Mouse (Mus musculus): ENCODE results near the gene Tcp10a. TPM values are rescaled to one million over a fixed set of nuclear protein-coding genes. Genes with fewer than 3 reads are reported as not detected.
"Not testable (repeated sequence)": the region's sequence is repeated elsewhere in the genome, so short reads cannot be mapped to it uniquely, and the experiment has no call there.

Tcp10a gene
- total and polyA plus RNA-seq, 3 experiments = 0.18 TPM; not detected in 2

GRCm38 (mm10) chr17:7292012-7292684 is 32.3 kb upstream of the Tcp10a start:
- H3K27ac ChIP-seq = no peak overlapping the region
- no peaks in the 10 kb centered on the region for H3K27me3 ChIP-seq (ENCODE audit: control insufficient read depth, insufficient read depth, low read length)
- intact Hi-C loops (cut with DNase I) = no loop called here
- WGBS = 87% methylated on average over 11 of the region's 11 CpGs
- H3K4me3 ChIP-seq = no peak overlapping the region
- H3K79me2 ChIP-seq (replicated peaks; ENCODE audit: control insufficient read depth, insufficient read depth, low read length) = no peaks in the 10 kb centered on the region
- H3K36me3 ChIP-seq (ENCODE audit: control insufficient read depth, insufficient read depth, low read length) = no peaks in the 10 kb centered on the region
- DNase-seq = no peak
- H3K9ac ChIP-seq (ENCODE audit: low read depth, low read length) = no peak overlapping the region
- H3K4me1 ChIP-seq (ENCODE audit: control insufficient read depth, insufficient read depth, low read length) = no peaks in the 10 kb centered on the region
- TF ChIP-seq POLR2A (IDR thresholded peaks at IDR 0.05; ENCODE audit: insufficient read depth, low read depth, low read length) (no peak), CTCF (IDR thresholded peaks at IDR 0.05) (no peak), EP300 (IDR thresholded peaks at IDR 0.05; ENCODE audit: insufficient read depth, low read depth, low read length) (no peak)

- H3K9ac ChIP-seq (ENCODE audit: low read depth, low read length); intact Hi-C loops (cut with DNase I); DNase-seq; H3K36me3 ChIP-seq (ENCODE audit: control insufficient read depth, insufficient read depth, low read length); H3K79me2 ChIP-seq (replicated peaks; ENCODE audit: control insufficient read depth, insufficient read depth, low read length); H3K27me3 ChIP-seq (ENCODE audit: control insufficient read depth, insufficient read depth, low read length); H3K4me1 ChIP-seq (ENCODE audit: control insufficient read depth, insufficient read depth, low read length); H3K27ac ChIP-seq; H3K4me3 ChIP-seq: not testable (repeated sequence)
- whole genome bisulfite sequencing = 57% methylated on average over 8 of the region's 8 CpGs
- peak; percentile 65 for TF ChIP-seq CTCF (IDR thresholded peaks at IDR 0.05)
Observed at GRCm38 (mm10) chr17:7306278-7307196, 17.9 kb upstream of the Tcp10a start.

GRCm38 (mm10) chr17:7315693-7316382 is 8.6 kb upstream of the Tcp10a start:
- DNase-seq; H3K27me3 ChIP-seq (ENCODE audit: control insufficient read depth, insufficient read depth, low read length); H3K4me1 ChIP-seq (ENCODE audit: control insufficient read depth, insufficient read depth, low read length); H3K79me2 ChIP-seq (replicated peaks; ENCODE audit: control insufficient read depth, insufficient read depth, low read length); intact Hi-C loops (cut with DNase I); H3K27ac ChIP-seq; H3K9ac ChIP-seq (ENCODE audit: low read depth, low read length); H3K36me3 ChIP-seq (ENCODE audit: control insufficient read depth, insufficient read depth, low read length); H3K4me3 ChIP-seq: not testable (repeated sequence)
- WGBS = 60% methylated on average over 7 of the region's 8 CpGs

DNA sequence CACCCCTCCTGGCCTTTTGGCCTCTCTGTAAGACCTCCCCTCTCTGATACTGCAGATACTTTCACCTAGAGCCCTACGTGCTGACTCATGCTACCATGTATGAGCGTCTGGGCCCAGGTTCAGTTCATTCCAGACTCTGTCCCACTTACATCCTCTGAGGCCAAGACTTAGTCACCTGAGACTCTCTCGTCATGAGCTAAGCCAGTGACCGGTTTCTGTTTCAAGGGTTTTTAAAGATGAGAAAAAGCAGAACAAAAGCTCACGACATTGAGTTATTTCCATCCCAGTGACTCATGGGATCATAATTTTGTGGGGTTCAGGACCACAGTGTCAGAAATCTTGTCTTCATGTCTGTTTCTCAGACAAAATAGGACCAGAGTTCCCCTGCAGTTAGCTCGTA is 4.7 kb upstream of the Tcp10a start:
- H3K4me3 ChIP-seq; H3K27me3 ChIP-seq (ENCODE audit: control insufficient read depth, insufficient read depth, low read length); DNase-seq; H3K27ac ChIP-seq; H3K9ac ChIP-seq (ENCODE audit: low read depth, low read length); intact Hi-C loops (cut with DNase I); H3K36me3 ChIP-seq (ENCODE audit: control insufficient read depth, insufficient read depth, low read length); H3K79me2 ChIP-seq (replicated peaks; ENCODE audit: control insufficient read depth, insufficient read depth, low read length); H3K4me1 ChIP-seq (ENCODE audit: control insufficient read depth, insufficient read depth, low read length): not testable (repeated sequence)
- WGBS = 75% methylated on average over 6 of the region's 6 CpGs

- H3K27ac ChIP-seq; H3K36me3 ChIP-seq (ENCODE audit: control insufficient read depth, insufficient read depth, low read length); H3K4me3 ChIP-seq; DNase-seq; intact Hi-C loops (cut with DNase I); H3K79me2 ChIP-seq (replicated peaks; ENCODE audit: control insufficient read depth, insufficient read depth, low read length); H3K4me1 ChIP-seq (ENCODE audit: control insufficient read depth, insufficient read depth, low read length); H3K9ac ChIP-seq (ENCODE audit: low read depth, low read length); H3K27me3 ChIP-seq (ENCODE audit: control insufficient read depth, insufficient read depth, low read length): not testable (repeated sequence)
- 55% methylated on average over 8 of the region's 8 CpGs for WGBS
Observed at GRCm38 (mm10) chr17:7326415-7326814, 2.0 kb downstream of the Tcp10a start.

- H3K9ac ChIP-seq (ENCODE audit: low read depth, low read length); H3K27me3 ChIP-seq (ENCODE audit: control insufficient read depth, insufficient read depth, low read length); H3K36me3 ChIP-seq (ENCODE audit: control insufficient read depth, insufficient read depth, low read length); H3K27ac ChIP-seq; H3K79me2 ChIP-seq (replicated peaks; ENCODE audit: control insufficient read depth, insufficient read depth, low read length); DNase-seq; H3K4me3 ChIP-seq; H3K4me1 ChIP-seq (ENCODE audit: control insufficient read depth, insufficient read depth, low read length); intact Hi-C loops (cut with DNase I): not testable (repeated sequence)
- WGBS = 54% methylated on average over 4 of the region's 5 CpGs
Observed at GRCm38 (mm10) chr17:7332745-7333144, 8.3 kb downstream of the Tcp10a start.

DNA sequence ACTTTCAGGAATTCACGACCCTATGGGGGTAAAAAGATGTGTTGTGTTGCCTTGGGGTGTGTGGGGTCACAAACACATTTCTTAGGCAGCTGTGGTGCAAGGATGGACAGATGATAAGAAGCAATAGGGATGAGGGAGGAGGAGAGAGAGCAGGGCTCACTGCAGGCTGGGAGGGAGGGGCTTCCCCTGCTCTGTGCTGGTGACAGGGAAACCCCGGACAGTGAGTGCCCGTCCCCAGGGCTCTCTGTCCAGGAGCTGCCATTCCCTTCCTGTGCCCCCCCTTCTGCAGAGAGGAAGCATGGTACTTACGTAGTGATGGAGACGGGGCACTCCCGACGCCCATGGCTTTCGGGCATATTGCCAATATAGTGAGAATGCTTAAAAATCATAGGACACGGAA is 12.9 kb downstream of the Tcp10a start:
- WGBS = 26% methylated on average over 7 of the region's 9 CpGs
- H3K4me3 ChIP-seq; H3K36me3 ChIP-seq (ENCODE audit: control insufficient read depth, insufficient read depth, low read length); H3K9ac ChIP-seq (ENCODE audit: low read depth, low read length); H3K79me2 ChIP-seq (replicated peaks; ENCODE audit: control insufficient read depth, insufficient read depth, low read length); H3K27ac ChIP-seq; H3K27me3 ChIP-seq (ENCODE audit: control insufficient read depth, insufficient read depth, low read length); DNase-seq; H3K4me1 ChIP-seq (ENCODE audit: control insufficient read depth, insufficient read depth, low read length); intact Hi-C loops (cut with DNase I): not testable (repeated sequence)

GRCm38 (mm10) chr17:7348765-7349164 is 24.3 kb downstream of the Tcp10a start:
- H3K79me2 ChIP-seq (replicated peaks; ENCODE audit: control insufficient read depth, insufficient read depth, low read length); H3K27me3 ChIP-seq (ENCODE audit: control insufficient read depth, insufficient read depth, low read length); H3K4me3 ChIP-seq; intact Hi-C loops (cut with DNase I); H3K36me3 ChIP-seq (ENCODE audit: control insufficient read depth, insufficient read depth, low read length); H3K9ac ChIP-seq (ENCODE audit: low read depth, low read length); H3K4me1 ChIP-seq (ENCODE audit: control insufficient read depth, insufficient read depth, low read length); H3K27ac ChIP-seq; DNase-seq: not testable (repeated sequence)
- 38% methylated on average over 2 of the region's 3 CpGs for WGBS

- H3K79me2 ChIP-seq (replicated peaks; ENCODE audit: control insufficient read depth, insufficient read depth, low read length); H3K4me3 ChIP-seq; H3K9ac ChIP-seq (ENCODE audit: low read depth, low read length); H3K36me3 ChIP-seq (ENCODE audit: control insufficient read depth, insufficient read depth, low read length); DNase-seq; intact Hi-C loops (cut with DNase I); H3K4me1 ChIP-seq (ENCODE audit: control insufficient read depth, insufficient read depth, low read length); H3K27ac ChIP-seq; H3K27me3 ChIP-seq (ENCODE audit: control insufficient read depth, insufficient read depth, low read length): not testable (repeated sequence)
- 83% methylated on average over 1 of the region's 1 CpGs for WGBS
Observed at GRCm38 (mm10) chr17:7352596-7352995, 28.1 kb downstream of the Tcp10a start, which contains the start of gene Ttll2. TSS of gene Ttll2 (minus strand) at chr17:7352696.
